Mouse (Mus musculus) hematopoietic stem cell, adult 5-6 weeks (primary cell): ENCODE results near the gene Arhgef19. TPM values are rescaled to one million over a fixed set of nuclear protein-coding genes. Genes with fewer than 3 reads are reported as not detected.
A peak's percentile ranks its signal among the peaks of the same experiment; 100 is the strongest.

Source experiments
- ATAC-seq, 2 experiments: fragments of 125-278 bp in 1 of 2; replicated peaks in 1 of 2; 2 replicates each; pipeline ENCODE4 v1.8.0; 2016 to 2017; ENCODE audit warnings: inconsistent platforms in 2 of 2, mild to moderate bottlenecking in 2 of 2, moderate number of reproducible peaks in 2 of 2, low read depth in 1 of 2, moderate TSS enrichment in 1 of 2; ENCODE audit not compliant: low FRiP score in 2 of 2, poor library complexity in 2 of 2, severe bottlenecking in 2 of 2, insufficient read depth in 1 of 2, low TSS enrichment in 1 of 2
- total RNA-seq: library from RNA; stranded (forward); fragments of 172-1452, 232-1000 nt; gene quantifications from 2 replicates; pipeline ENCODE4 v1.2.3, GENCODE M21; 2017

The Arhgef19 gene
- total RNA-seq = not detected in 2 replicates

- peak; percentile 83 to 91 for ATAC-seq
Observed at GRCm38 (mm10) chr4:141239388-141240125, at the start of gene Arhgef19. Gene Arhgef19 (plus strand): TSS chr4:141239499.

DNA sequence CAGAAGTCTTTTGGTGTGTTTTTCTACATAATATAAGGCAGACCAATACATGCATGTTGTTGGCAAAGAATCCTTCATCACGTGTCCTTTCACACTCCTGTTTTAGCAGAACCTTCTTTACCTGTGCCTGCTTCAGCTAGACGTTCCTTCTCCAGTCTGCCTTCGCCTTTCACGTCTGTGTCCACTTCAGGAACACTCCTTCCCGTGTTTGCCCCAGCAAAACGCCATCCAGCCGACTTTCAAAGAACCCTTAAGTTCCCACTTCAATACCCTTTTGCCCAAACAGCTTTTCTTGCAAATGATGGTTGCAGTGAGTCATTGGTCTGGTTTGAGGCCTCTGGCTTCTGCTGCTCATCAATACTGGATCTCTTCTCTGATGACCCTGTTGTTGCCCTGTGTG, 48.0 kb upstream of the Arhgef19 start:
- ATAC-seq = no peak

GRCm38 (mm10) chr4:141194553-141194952, 44.7 kb upstream of the Arhgef19 start:
- ATAC-seq = no peak

DNA sequence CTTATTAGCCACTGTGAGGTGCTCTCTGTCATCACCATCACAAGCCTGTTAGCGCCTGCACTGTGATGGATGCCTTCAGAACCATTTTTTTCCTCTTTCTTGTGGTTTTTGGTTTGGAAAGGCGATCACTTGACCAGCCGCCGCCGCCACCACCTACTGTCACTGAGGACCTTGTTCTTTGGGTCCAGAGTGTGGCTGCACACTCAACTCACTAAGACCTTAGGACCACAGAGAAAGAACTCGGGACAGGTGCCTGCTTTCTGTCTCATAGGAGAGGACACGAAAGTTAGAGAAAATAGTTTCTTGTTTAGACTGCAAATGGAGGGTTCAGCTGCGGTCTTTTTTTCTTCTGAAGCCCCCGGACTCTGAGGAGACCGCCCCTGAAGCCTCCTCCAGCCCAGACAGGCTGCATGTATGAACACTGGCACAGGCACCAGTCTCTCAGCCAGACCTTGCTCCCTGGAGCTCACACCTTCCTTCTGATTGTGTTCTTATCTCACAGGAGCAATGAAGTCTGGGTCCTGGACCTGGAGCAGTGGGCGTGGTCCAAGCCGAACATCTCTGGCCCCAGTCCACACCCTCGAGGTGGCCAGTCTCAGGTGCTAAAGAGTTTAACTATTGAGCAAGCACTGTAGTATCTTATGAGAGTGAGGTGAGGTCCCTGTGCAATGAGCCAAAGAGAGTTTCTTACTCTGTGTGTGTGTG, 42.2 kb upstream of the Arhgef19 start:
- ATAC-seq = no peak

DNA sequence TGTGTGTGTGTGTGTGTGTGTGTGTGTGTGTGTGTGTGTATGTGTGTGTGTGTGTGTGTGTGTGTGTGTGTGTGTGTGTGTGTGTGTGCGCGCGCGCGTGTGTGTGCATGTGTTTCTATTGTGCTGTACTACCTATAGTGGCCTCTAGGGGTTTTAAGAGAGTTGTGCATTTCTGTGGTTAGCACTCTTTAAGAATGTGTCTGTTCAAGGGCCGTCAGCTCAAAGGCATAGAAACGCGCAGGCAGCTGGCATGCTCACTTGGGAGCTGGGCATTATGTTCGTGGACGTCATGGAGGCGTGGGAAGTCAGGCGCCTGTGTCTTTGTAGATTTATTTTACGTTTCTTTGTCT, 41.6 kb upstream of the Arhgef19 start:
- no peak for ATAC-seq

DNA sequence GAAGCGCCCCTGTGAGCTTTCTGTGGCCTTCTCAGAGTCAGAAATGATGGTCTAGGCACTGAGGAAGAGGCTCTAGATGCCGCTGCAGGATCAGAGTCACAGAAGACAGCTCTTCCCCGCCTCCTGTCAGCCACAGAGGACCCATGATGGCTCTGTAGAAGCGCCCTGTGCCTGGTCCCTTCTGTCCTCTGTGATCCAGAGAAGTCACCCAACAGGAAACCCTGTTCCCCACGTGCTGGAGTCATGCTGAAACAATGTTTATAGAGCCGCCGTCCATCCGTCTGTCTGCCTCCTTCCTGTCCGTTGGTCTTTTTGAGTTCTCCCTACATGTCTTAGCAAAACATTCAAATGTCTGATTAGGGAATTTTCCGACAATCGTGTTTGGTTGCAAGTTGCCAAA, 38.4 kb upstream of the Arhgef19 start:
- ATAC-seq = no peak

GRCm38 (mm10) chr4:141202192-141202591, 37.1 kb upstream of the Arhgef19 start:
- no peak for ATAC-seq

- ATAC-seq = 0 out of 4 replicates have a peak, but pooled peaks have one; percentile 32 to 48
Observed at GRCm38 (mm10) chr4:141204580-141205061, 34.7 kb upstream of the Arhgef19 start.

DNA sequence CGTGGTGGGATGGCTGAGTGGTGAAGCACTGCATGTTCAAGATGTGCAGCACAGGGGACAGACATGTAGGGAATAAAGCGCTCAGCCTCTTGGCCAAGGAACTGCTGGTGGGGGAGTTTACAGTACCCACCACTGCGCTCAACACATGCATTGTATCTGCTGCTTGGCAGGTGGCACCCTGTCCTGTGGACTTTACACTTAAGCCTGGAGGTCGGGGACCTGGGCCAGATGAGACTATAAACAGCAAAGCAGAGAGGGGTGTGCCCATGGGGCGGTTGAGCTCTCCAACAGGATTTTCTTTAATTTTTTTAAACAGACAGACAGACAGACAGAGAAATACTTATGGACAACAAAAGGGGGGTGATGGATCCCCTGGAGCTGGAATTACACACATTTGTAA, 32.2 kb upstream of the Arhgef19 start:
- ATAC-seq = no peak

- ATAC-seq = peak; percentile 15 to 24; a peak in 2 of 4 replicates
Observed at GRCm38 (mm10) chr4:141210524-141211219, 28.6 kb upstream of the Arhgef19 start.

- no peak for ATAC-seq
Observed at GRCm38 (mm10) chr4:141211646-141212045, 27.7 kb upstream of the Arhgef19 start.

GRCm38 (mm10) chr4:141212892-141213291, 26.4 kb upstream of the Arhgef19 start:
- no peak for ATAC-seq

GRCm38 (mm10) chr4:141213342-141213741, 26.0 kb upstream of the Arhgef19 start:
- ATAC-seq = no peak

DNA sequence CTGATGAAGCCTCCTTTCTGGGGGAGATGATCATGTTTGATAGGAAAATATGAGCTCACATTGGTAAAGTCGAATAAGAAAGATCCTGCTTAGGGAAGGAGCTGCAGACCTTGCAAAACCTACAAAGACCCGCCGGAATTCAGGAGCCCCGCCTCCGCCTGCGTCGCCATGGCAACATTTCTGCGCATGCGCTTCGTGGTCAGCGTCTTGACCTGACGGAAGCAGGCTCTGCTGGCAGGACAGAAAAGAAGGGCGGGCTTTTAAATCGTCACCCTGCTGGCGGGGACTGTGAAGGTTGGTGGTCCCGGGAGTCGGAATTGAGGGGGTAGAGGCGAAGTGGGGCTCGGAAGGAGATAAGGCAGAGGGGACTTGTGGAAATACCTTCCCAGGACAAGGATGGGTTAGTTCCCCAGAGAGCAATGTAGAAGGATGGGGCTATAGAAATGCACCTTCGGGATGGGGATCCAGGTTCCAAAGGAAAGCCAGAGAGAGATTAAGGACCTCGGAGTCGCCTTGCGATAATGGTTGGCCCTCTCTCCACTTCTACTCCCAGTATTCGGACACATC, 25.4 kb upstream of the Arhgef19 start, which contains the start of gene Rsg1:
TSS of gene Rsg1 (plus strand) at position 187 of the 567 bp plus-strand sequence.
- peak; percentile 67 to 88 for ATAC-seq

- peak; percentile 57 to 71; a peak in 3 of 4 replicates for ATAC-seq
Observed at GRCm38 (mm10) chr4:141214337-141214851, 24.9 kb upstream of the Arhgef19 start.

DNA sequence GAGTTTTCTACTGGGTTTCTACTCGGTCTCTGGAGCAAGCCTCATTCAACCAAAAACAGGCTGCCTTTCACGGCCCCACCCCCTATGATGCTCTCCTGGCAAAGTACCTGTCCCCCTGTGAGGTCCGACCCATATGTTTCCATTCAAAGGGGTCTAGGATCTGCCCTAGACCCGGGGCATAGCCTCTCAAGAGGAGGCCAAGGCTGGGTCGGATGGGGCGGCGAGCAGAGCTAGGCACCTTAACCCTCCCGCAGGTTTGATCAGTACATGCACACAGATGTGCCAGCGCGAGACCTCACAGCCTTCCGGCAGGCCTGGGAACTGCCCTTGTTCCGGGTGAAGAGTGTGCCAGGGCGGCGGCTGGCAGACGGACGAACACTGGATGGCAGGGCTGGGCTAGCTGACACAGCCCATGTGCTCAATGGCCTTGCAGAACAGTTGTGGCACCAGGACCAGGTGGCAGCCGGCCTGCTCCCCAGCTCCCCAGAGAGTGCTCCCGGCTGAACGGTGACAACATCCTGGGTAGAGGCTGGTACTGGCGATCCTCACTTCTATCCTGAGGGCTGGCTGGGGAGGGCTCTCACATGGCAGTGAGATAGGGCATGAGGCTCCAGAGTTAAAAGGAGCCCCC, 19.6 kb upstream of the Arhgef19 start:
- no peak for ATAC-seq

- no peak for ATAC-seq
Observed at GRCm38 (mm10) chr4:141221848-141222247, 17.5 kb upstream of the Arhgef19 start.
